Mouse (Mus musculus) erythroblast, embryonic 14.5 days (primary cell): Measurements from ENCODE around the gene Pgm5.

ENCODE experiments used
- GATA1 ChIP-seq: IDR thresholded peaks from 2 replicates; pipeline ENCODE4 v1.6.1; 2012; ENCODE audit warnings: low read length, inconsistent platforms, mixed read lengths
- TAL1 ChIP-seq: IDR thresholded peaks from 3 replicates; pipeline ENCODE4 v1.6.1; 2012; ENCODE audit warnings: low read length, inconsistent platforms, mixed read lengths

DNA sequence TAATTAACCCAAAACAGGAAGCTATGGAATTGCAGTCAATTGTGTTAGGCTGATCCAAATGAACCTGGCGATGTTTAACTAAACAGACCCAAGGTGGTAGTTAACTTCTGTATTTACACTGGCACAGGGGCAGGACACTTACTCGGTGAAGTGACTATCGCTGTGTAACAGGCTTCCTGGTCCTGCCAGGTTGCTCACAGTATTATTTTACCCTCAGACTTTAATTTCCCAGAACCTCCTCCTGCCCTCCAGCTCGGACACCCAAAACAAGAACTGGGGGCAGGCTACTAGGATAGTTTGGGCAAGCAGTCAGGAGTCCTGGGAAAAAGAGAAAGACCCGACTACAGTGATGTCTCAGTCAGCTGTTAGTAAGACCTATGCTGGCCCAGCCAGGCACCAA is 68.8 kb downstream of the Pgm5 start:
- TF ChIP-seq GATA1 (no peak), TAL1 (no peak)
